Mouse (Mus musculus) adrenal gland, adult 18-20 months (tissue): ENCODE results near the gene Slc39a13. TPM values are rescaled to one million over a fixed set of nuclear protein-coding genes. Genes with fewer than 3 reads are reported as not detected.
"Not testable (repeated sequence)": the region's sequence is repeated elsewhere in the genome, so short reads cannot be mapped to it uniquely, and the experiment has no call there.

Source experiments
- DNase-seq, 2 experiments: peaks; one replicate each; pipeline ENCODE4 v3.0.0; 2021 to 2022; ENCODE audit warnings: low spot score in 2 of 2
- total RNA-seq, 2 experiments: library from RNA; stranded (reverse); gene quantifications; 1 replicate in 1 of 2; 2 replicates in 1 of 2; pipeline ENCODE4 v1.2.3; 2021

The Slc39a13 gene
- total RNA-seq, 2 experiments from 2014 or later, result 25.1 to 30.4 TPM

DNA sequence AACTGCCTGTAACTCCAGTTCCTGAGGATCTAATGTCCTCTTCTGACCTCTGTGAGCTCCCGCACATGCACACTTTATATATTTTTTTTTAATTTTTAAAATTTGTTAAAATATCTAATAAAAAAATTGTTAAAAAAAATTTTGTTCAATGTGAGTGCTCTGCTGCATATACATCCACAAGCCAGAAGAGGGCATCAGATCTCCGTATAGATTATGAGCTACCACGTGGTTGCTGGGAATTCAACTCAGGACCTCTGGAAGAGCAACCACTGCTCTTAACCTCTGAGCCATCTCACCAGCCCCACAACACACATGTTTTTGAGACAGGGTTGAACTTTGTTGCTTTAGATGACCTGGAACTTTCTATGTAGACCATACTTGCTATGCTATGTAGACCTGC, 37.2 kb downstream of the Slc39a13 start:
- DNase-seq, result no peak

GRCm38 (mm10) chr2:91031216-91031615, 39.0 kb downstream of the Slc39a13 start:
- DNase-seq, result no peak

DNA sequence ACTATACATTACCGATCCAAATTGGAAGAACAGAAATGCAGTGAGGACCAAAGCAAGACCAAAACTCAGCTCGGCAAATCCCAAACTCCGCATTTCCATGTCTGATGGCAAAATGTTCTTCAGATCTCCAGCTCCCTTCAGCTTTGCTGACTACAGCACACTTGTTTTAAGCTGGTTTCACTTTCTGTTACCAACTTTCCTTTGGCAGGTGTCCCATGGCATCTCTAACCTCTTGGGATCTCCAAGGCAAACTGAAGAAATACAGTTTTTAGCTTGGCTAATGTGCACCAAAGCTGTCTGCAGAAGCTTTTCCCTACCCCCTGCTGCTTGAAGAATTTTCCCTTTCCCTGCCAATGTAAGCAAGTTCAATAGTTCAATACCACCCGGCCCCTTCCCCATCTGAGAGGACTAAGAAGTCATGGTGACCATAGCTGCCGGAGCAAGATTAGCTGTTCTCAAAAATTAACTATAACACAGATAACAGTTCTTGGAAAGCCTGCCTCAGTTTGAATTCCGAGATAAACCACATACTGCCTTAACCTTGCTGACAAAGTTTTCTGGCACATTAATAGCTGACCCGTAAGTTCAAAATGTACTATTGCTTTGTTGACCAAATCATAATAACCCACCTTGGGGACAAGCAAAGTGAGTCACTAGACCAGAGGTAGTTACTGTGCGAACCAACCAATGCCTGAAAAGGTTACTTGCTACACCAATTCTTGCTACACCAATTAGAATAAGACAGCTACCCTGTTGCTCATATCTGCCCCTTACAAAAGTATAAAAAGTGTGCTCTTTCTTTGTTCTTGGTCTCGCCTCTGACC, 42.6 kb downstream of the Slc39a13 start:
- no peak for DNase-seq

- no peak for DNase-seq
Observed at GRCm38 (mm10) chr2:91026491-91026890, 43.7 kb downstream of the Slc39a13 start.

- no peak for DNase-seq
Observed at GRCm38 (mm10) chr2:91025081-91025516, 45.1 kb downstream of the Slc39a13 start.

DNA sequence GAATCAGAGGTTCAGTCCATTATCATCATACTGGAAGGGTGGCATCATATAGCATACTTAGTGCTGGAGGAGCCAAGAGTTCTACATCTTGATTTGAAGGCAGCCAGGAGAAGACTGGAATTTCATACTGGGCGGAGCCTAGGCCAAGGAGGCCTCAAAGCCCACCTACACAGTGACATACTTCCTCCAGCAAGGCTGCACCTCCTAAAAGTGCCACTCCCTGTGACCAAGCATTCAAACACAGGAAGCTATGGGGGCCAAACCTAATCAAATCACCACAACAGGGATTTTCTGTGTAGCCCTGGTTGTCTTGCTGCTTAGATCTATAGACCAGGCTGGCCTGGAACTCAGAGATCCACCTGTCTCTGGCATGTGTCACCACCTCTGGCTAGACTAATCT, 46.3 kb downstream of the Slc39a13 start:
- no peak for DNase-seq

DNA sequence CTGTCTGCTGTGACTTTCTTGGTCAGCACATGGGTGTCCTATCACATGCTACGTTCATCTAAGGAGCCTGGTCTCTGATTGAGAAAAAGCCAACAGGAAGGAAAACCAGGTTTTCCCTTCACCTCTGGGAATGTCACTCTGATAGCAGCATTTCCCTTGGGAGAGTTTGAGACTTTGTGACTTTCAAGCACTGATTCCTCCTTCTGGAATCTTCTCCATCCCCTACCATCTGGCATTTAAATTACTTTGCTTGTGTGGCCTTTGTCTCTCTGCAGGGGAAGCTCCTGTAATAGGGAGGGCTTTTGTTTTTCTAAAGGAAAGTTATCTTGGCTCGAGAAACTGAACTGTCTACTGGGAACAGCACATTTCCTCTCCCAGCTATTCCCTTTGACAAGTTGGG, 47.1 kb downstream of the Slc39a13 start:
- DNase-seq, result no peak

GRCm38 (mm10) chr2:91022266-91022665, 48.0 kb downstream of the Slc39a13 start:
- not testable (repeated sequence) for DNase-seq

DNA sequence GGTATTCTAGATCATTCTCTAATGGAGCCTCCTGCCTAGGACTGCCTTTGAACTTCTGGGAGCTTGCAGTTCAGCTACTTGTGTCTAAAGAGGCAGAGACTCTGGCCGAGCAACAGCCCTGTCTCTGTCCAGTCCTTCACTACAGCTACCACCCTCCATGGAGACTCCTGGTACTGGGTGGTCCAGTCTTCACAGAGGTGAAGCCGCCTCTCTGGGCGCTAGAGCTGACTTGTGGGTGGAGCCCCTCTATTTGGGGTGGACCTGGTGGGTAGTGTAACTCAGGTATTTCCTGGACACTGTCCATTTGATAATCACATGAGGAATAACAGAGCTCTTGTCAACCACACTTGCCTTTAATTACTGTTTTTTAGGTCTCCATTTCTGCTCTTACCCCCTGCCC, 50.3 kb downstream of the Slc39a13 start:
- no peak for DNase-seq

GRCm38 (mm10) chr2:91018061-91018788, 52.0 kb downstream of the Slc39a13 start:
- DNase-seq, result peak in 1 of 2 experiments; percentile 27

DNA sequence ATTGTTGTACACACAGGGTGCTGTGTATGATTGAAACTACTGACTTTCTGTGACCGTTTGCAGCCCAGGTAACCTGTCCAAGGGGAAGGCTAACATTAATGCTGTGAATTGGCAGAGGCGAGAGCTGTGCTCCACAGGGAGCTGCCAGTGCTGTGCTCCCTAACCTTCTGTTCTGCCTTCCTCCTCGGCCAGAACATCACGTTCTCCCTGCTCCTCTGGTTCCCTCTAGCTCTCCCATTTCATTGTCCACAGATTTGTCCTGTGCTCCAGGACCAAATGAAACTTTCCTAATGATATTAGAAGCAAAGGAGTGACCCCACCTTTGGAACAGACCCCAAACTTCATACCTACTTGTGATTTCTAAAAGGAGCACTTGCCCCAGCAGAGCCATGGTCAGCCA, 54.8 kb downstream of the Slc39a13 start:
- DNase-seq, result no peak

GRCm38 (mm10) chr2:91013881-91014280, 56.3 kb downstream of the Slc39a13 start:
- DNase-seq, result no peak

Other genes with a start within 250 kb of the Slc39a13 start
- gene Mtch2, start 223.3 kb downstream of the Slc39a13 start, total RNA-seq, result 100 to 1,000 TPM; 243 to 314 TPM
- gene C1qtnf4, start 184.6 kb downstream of the Slc39a13 start, total RNA-seq, result 1 to 10 TPM in 1 of 2 experiments, under 1 TPM in 1; 0.93 to 1.3 TPM
- 10 to 100 TPM; 36.6 to 39.5 TPM for gene Kbtbd4, start 165.7 kb downstream of the Slc39a13 start, total RNA-seq
- 100 to 1,000 TPM; 419 to 469 TPM for gene Ndufs3, start 165.6 kb downstream of the Slc39a13 start, total RNA-seq
- 10 to 100 TPM; 90.5 to 97.3 TPM for gene Celf1, start 130.0 kb downstream of the Slc39a13 start, total RNA-seq
- 1 to 10 TPM in 1 of 2 experiments, under 1 TPM in 1; 0.93 to 1.6 TPM for gene Rapsn, start 34.8 kb downstream of the Slc39a13 start, total RNA-seq
- gene Psmc3, start 16.4 kb downstream of the Slc39a13 start, total RNA-seq, result 100 to 1,000 TPM; 197 to 212 TPM
- gene Spi1, start 12.0 kb upstream of the Slc39a13 start, total RNA-seq, result 1 to 10 TPM; 5.3 to 9.9 TPM
- gene Mybpc3, start 47.7 kb upstream of the Slc39a13 start, total RNA-seq, result under 1 TPM; 0.07 to 0.19 TPM
- gene Madd, start 113.4 kb upstream of the Slc39a13 start, total RNA-seq, result 10 to 100 TPM; 22.2 TPM
- 10 to 100 TPM; 22.2 to 53.1 TPM for gene Nr1h3, start 132.4 kb upstream of the Slc39a13 start, total RNA-seq
- gene Acp2, start 132.5 kb upstream of the Slc39a13 start, total RNA-seq, result 10 to 100 TPM; 38.5 to 43.7 TPM
- 1 to 10 TPM; 8.2 to 8.4 TPM for gene Ddb2, start 166.6 kb upstream of the Slc39a13 start, total RNA-seq
- gene Pacsin3, start 185.5 kb upstream of the Slc39a13 start, total RNA-seq, result 100 to 1,000 TPM in 1 of 2 experiments, 10 to 100 TPM in 1; 35.7 to 130 TPM
- gene Arfgap2, start 194.6 kb upstream of the Slc39a13 start, total RNA-seq, result 100 to 1,000 TPM in 1 of 2 experiments, 10 to 100 TPM in 1; 94.6 to 107 TPM